ENCODE assay signal across 8 mouse cellular contexts in genomic region chr2:30613574-30613973, GRCm38 (mm10). TPM values are rescaled to one million over a fixed set of nuclear protein-coding genes. Genes with fewer than 3 reads are reported as not detected.
DNase-seq lines count a peak whose midpoint lies in the region; ATAC-seq lines count a peak whose summit lies in the region.

No protein-coding gene starts in this region.

- under 1% methylated on average over 18 of the region's 18 CpGs for WGBS in forebrain, embryonic 12.5 days
- 5% methylated on average over 18 of the region's 18 CpGs for WGBS in heart, embryonic 16.5 days
- 10% methylated on average over 18 of the region's 18 CpGs for WGBS in liver, embryonic 13.5 days (ENCODE audit: insufficient replicate concordance)
- WGBS in neural tube, embryonic 13.5 days, result 1% methylated on average over 18 of the region's 18 CpGs

- no peaks in the 10 kb centered on the region for H3K27me3 ChIP-seq in forebrain, embryonic 12.5 days
- H3K27me3 ChIP-seq in heart, embryonic 16.5 days (ENCODE audit: control insufficient read depth, insufficient read depth, low read length), result no peaks in the 10 kb centered on the region
- H3K27me3 ChIP-seq in liver, embryonic 13.5 days, result peaks cover 13% of the 10 kb centered on the region
- H3K27me3 ChIP-seq in neural tube, embryonic 13.5 days, result no peaks in the 10 kb centered on the region

- peak overlapping the region; percentile 54 for H3K9ac ChIP-seq in forebrain, embryonic 12.5 days
- H3K9ac ChIP-seq in heart, embryonic 16.5 days (ENCODE audit: low read length), result peak overlapping the region; percentile 40
- 0 out of 2 replicates have a peak overlapping the region, but pooled peaks have one; percentile 13 for H3K9ac ChIP-seq in liver, embryonic 13.5 days
- peak overlapping the region; percentile 71 for H3K9ac ChIP-seq in neural tube, embryonic 13.5 days

- no peaks in the 10 kb centered on the region for H3K36me3 ChIP-seq in forebrain, embryonic 12.5 days (replicated peaks)
- no peaks in the 10 kb centered on the region for H3K36me3 ChIP-seq in heart, embryonic 16.5 days (ENCODE audit: control insufficient read depth, insufficient read depth)
- H3K36me3 ChIP-seq in liver, embryonic 13.5 days, result no peaks in the 10 kb centered on the region
- no peaks in the 10 kb centered on the region for H3K36me3 ChIP-seq in neural tube, embryonic 13.5 days

- peak overlapping the region; percentile 46 for H3K4me2 ChIP-seq in forebrain, embryonic 12.5 days
- H3K4me2 ChIP-seq in heart, embryonic 16.5 days (ENCODE audit: low read depth, low read length), result peak overlapping the region; percentile 53
- H3K4me2 ChIP-seq in liver, embryonic 13.5 days, result peak overlapping the region; percentile 26
- H3K4me2 ChIP-seq in neural tube, embryonic 13.5 days, result peak overlapping the region; percentile 51

- peak overlapping the region; percentile 19; the same call in 1 of the 2 replicates for H3K4me3 ChIP-seq in forebrain, embryonic 12.5 days (replicated peaks)
- peak overlapping the region; percentile 21; the same call in 1 of the 2 replicates for H3K4me3 ChIP-seq in heart, embryonic 16.5 days (ENCODE audit: low read length)
- H3K4me3 ChIP-seq in liver, embryonic 13.5 days (replicated peaks), result no peak overlapping the region
- peak overlapping the region; percentile 17; the same call in 1 of the 2 replicates for H3K4me3 ChIP-seq in neural tube, embryonic 13.5 days

- peak overlapping the region; percentile 78 for H3K27ac ChIP-seq in forebrain, embryonic 12.5 days
- H3K27ac ChIP-seq in heart, embryonic 16.5 days (ENCODE audit: low read length), result peak overlapping the region; percentile 47
- H3K27ac ChIP-seq in liver, embryonic 13.5 days, result no peak overlapping the region
- H3K27ac ChIP-seq in neural tube, embryonic 13.5 days (replicated peaks), result peak overlapping the region; percentile 92

- peak; percentile 97 for DNase-seq in heart, adult 11 months
- DNase-seq in heart, adult 8-10 months (ENCODE audit: low spot score), result no peak
- DNase-seq in kidney, postnatal 10 days, result peak; percentile 87
- DNase-seq in liver, embryonic 13.5 days, result no peak

- no peaks in the 10 kb centered on the region for H3K9me3 ChIP-seq in forebrain, embryonic 12.5 days
- no peaks in the 10 kb centered on the region for H3K9me3 ChIP-seq in heart, embryonic 16.5 days (replicated peaks; ENCODE audit: control insufficient read depth, low read length)
- H3K9me3 ChIP-seq in liver, embryonic 13.5 days (replicated peaks), result no peaks in the 10 kb centered on the region
- no peaks in the 10 kb centered on the region for H3K9me3 ChIP-seq in neural tube, embryonic 13.5 days

- ATAC-seq in forebrain, embryonic 12.5 days (ENCODE audit: low FRiP score), result peak; percentile 64
- peak; percentile 49; the same call in 1 of the 2 replicates for ATAC-seq in heart, embryonic 16.5 days (replicated peaks; ENCODE audit: extremely low read depth, insufficient read depth, low FRiP score)
- ATAC-seq in liver, embryonic 13.5 days (ENCODE audit: low read depth), result no peak
- ATAC-seq in neural tube, embryonic 13.5 days (ENCODE audit: low read depth), result peak; percentile 49
- ATAC-seq in CD4-positive, CD25-positive, alpha-beta regulatory T cell, adult 4 months, result no peak

- H3K4me1 ChIP-seq in forebrain, embryonic 12.5 days, result peaks cover 30% of the 10 kb centered on the region
- H3K4me1 ChIP-seq in heart, embryonic 16.5 days (ENCODE audit: control insufficient read depth, insufficient read depth, low read length), result peaks cover 18% of the 10 kb centered on the region
- peaks cover 10% of the 10 kb centered on the region for H3K4me1 ChIP-seq in liver, embryonic 13.5 days (replicated peaks)
- peaks cover 41% of the 10 kb centered on the region for H3K4me1 ChIP-seq in neural tube, embryonic 13.5 days (replicated peaks)

RNA-seq across cellular contexts. Expression of gene Cstad, which starts 18.7 kb away (rescaled TPM):
- 1 to 10 TPM in 3 of 4 experiments, under 1 TPM in 1; 0.69 to 2.3 (median 1.5) TPM for total RNA-seq in heart, adult 8-10 months (2022)
- 0.47 and 0.67 TPM in 2 replicates for polyA plus RNA-seq in forebrain, embryonic 12.5 days (2016; fragmentation: Nextera tagmentation; extraction: Ambion mirVana)
- 1.4 TPM in 2 replicates for polyA plus RNA-seq in heart, embryonic 16.5 days (2015; fragmentation: Nextera tagmentation; extraction: Ambion mirVana)
- 0.13 and 0.14 TPM in 2 replicates for polyA plus RNA-seq in liver, embryonic 13.5 days (2015; fragmentation: Nextera tagmentation; extraction: Ambion mirVana)
- 0.39 and 0.98 TPM in 2 replicates for polyA plus RNA-seq in neural tube, embryonic 13.5 days (2015; fragmentation: Nextera tagmentation; extraction: Ambion mirVana)
- 1 to 10 TPM; 2.0 to 5.4 TPM for polyA plus RNA-seq in CD4-positive, CD25-positive, alpha-beta regulatory T cell, adult 4 months (2017; shearing (Covaris generic))

Comparison
In these comparisons a context has a peak if more than half of its experiments do, and no peak if none do; other contexts are left out.
1. DNase-seq: peak in heart, adult 11 months (single experiment) and kidney, postnatal 10 days (single experiment); none in heart, adult 8-10 months (single experiment) and liver, embryonic 13.5 days (single experiment).
2. ATAC-seq: peak in forebrain, embryonic 12.5 days (single experiment), heart, embryonic 16.5 days (single experiment) and neural tube, embryonic 13.5 days (single experiment); none in liver, embryonic 13.5 days (single experiment) and CD4-positive, CD25-positive, alpha-beta regulatory T cell, adult 4 months (single experiment).
3. H3K9ac ChIP-seq: peak in every context shown above with its lines; median percentile 71 in neural tube, embryonic 13.5 days; 54 in forebrain, embryonic 12.5 days; 40 in heart, embryonic 16.5 days; 13 in liver, embryonic 13.5 days.
4. Peak in every context shown above with its lines, with median percentiles within 50 percentile points of each other: H3K4me2 ChIP-seq.